Mouse (Mus musculus): ENCODE results near the gene Fblim1.

Fblim1 gene

GRCm38 (mm10) chr4:141624983-141625773, 19.3 kb upstream of the Fblim1 start:
- DNase-seq, result no peak

- DNase-seq, result no peak
Measured at GRCm38 (mm10) chr4:141624134-141624533, 18.2 kb upstream of the Fblim1 start.

GRCm38 (mm10) chr4:141623666-141624065, 17.8 kb upstream of the Fblim1 start, which contains the start of gene Slc25a34:
Gene Slc25a34, minus strand, starts transcription at chr4:141623821.
- no peak for DNase-seq

GRCm38 (mm10) chr4:141623037-141623436, 17.1 kb upstream of the Fblim1 start:
- DNase-seq, result no peak

- DNase-seq, result no peak
Measured at GRCm38 (mm10) chr4:141622580-141622979, 16.7 kb upstream of the Fblim1 start.

- no peak for DNase-seq
Measured at GRCm38 (mm10) chr4:141622091-141622490, 16.2 kb upstream of the Fblim1 start.

GRCm38 (mm10) chr4:141621297-141621696, 15.4 kb upstream of the Fblim1 start:
- DNase-seq, result no peak

GRCm38 (mm10) chr4:141619299-141619883, 13.5 kb upstream of the Fblim1 start:
- no peak for DNase-seq

- DNase-seq, result peak; percentile 37
Measured at GRCm38 (mm10) chr4:141618565-141619243, 12.8 kb upstream of the Fblim1 start, which contains the start of gene Tmem82. Gene Tmem82, minus strand, starts transcription at chr4:141618633.

GRCm38 (mm10) chr4:141617863-141618564, 12.1 kb upstream of the Fblim1 start:
- no peak for DNase-seq

- DNase-seq, result peak; percentile 50
Measured at GRCm38 (mm10) chr4:141617299-141617698, 11.4 kb upstream of the Fblim1 start.

- no peak for DNase-seq
Measured at GRCm38 (mm10) chr4:141616811-141617210, 10.9 kb upstream of the Fblim1 start.

GRCm38 (mm10) chr4:141614946-141615345, 9.1 kb upstream of the Fblim1 start:
- no peak for DNase-seq

- DNase-seq, result no peak
Measured at GRCm38 (mm10) chr4:141609538-141609937, 3.6 kb upstream of the Fblim1 start.

- no peak for DNase-seq
Measured at GRCm38 (mm10) chr4:141605421-141605820, 475 bp downstream of the Fblim1 start.

GRCm38 (mm10) chr4:141604493-141604892, 1.4 kb downstream of the Fblim1 start:
- no peak for DNase-seq

GRCm38 (mm10) chr4:141603921-141604320, 2.0 kb downstream of the Fblim1 start:
- DNase-seq, result no peak

GRCm38 (mm10) chr4:141602523-141603223, 3.2 kb downstream of the Fblim1 start:
- DNase-seq, result no peak

GRCm38 (mm10) chr4:141601148-141601862, 4.6 kb downstream of the Fblim1 start:
- DNase-seq, result no peak

- DNase-seq, result no peak
Measured at GRCm38 (mm10) chr4:141600364-141600763, 5.5 kb downstream of the Fblim1 start.

GRCm38 (mm10) chr4:141599251-141600141, 6.4 kb downstream of the Fblim1 start:
- DNase-seq, result no peak

Measured in right cerebral cortex, adult 18-20 months (tissue).